Mouse (Mus musculus): ENCODE results near the gene Sec24b.

DNA sequence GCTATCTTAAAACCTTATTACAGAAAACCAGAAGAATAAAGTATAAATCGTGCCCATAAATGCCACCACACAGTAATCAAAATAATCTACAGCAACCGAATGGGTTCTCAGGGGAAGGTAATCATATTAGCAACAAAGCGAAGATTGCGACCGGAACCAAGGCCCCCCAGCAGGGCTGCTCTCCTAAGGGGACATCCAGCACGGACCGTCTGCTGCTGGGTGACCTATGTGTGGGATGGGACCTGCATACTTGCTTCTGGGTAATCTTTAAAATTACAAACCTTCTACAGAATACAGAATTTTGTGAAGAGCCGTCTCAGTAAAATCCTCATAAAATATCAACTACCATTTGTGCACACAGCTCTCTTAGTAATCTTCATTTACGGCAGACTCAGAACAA, 82.6 kb downstream of the Sec24b start:
- TF ChIP-seq CTCF (IDR thresholded peaks at IDR 0.05; ENCODE audit: low read depth) (no peak), EP300 (IDR thresholded peaks at IDR 0.05; ENCODE audit: low read depth) (no peak)
